Mouse (Mus musculus) MEL (cell line): ENCODE measurements around the gene Zfp617. TPM values are rescaled to one million over a fixed set of nuclear protein-coding genes. Genes with fewer than 3 reads are reported as not detected.

Source experiments
- DNase-seq: peaks from one replicate; pipeline ENCODE4 v3.0.0; 2011; ENCODE audit warnings: low read depth, low spot score
- H3K27ac ChIP-seq: 2 replicates; pipeline ENCODE4 v1.5.1; 2012; ENCODE audit warnings: low read depth, mild to moderate bottlenecking, control low read depth, low read length, moderate library complexity; ENCODE audit not compliant: control insufficient read depth
- H3K27me3 ChIP-seq, 2 experiments: fragments of 150-350 bp in 1 of 2; sonication (generic) in 1 of 2; 2 replicates each; pipeline ENCODE4 v1.6.1; 2012; ENCODE audit warnings: low read length in 2 of 2, mild to moderate bottlenecking in 2 of 2, improper control_type of control experiment in 1 of 2, moderate library complexity in 1 of 2; ENCODE audit not compliant: insufficient read depth in 2 of 2, control insufficient read depth in 1 of 2
- H3K36me3 ChIP-seq, 2 experiments: 2 replicates each; pipeline ENCODE4 v1.6.1; 2012 to 2014; ENCODE audit warnings: low read length in 2 of 2, improper control_type of control experiment in 1 of 2, inconsistent platforms in 1 of 2, mild to moderate bottlenecking in 1 of 2; ENCODE audit not compliant: insufficient read depth in 2 of 2, control insufficient read depth in 1 of 2
- H3K4me1 ChIP-seq, 2 experiments: fragments of 150-350 bp in 1 of 2; sonication (generic) in 1 of 2; 2 replicates each; pipeline ENCODE4 v1.6.1; 2012; ENCODE audit warnings: low read length in 2 of 2, improper control_type of control experiment in 1 of 2, mild to moderate bottlenecking in 1 of 2; ENCODE audit not compliant: insufficient read depth in 2 of 2, control insufficient read depth in 1 of 2
- H3K4me3 ChIP-seq, 2 experiments: fragments of 150-350 bp in 1 of 2; sonication (generic) in 1 of 2; 2 replicates each; pipeline ENCODE4 v1.5.1; 2012; ENCODE audit warnings: low read depth in 2 of 2, low read length in 2 of 2, mild to moderate bottlenecking in 2 of 2, moderate library complexity in 2 of 2, control low read depth in 1 of 2, improper control_type of control experiment in 1 of 2; ENCODE audit not compliant: control insufficient read depth in 1 of 2, insufficient read depth in 1 of 2
- H3K79me2 ChIP-seq: 2 replicates; pipeline ENCODE4 v1.6.1; 2012; ENCODE audit warnings: mild to moderate bottlenecking, low read length, moderate library complexity; ENCODE audit not compliant: control insufficient read depth, poor library complexity, insufficient read depth
- H3K9ac ChIP-seq: 2 replicates; pipeline ENCODE4 v1.6.1; 2012; ENCODE audit warnings: low read depth, mild to moderate bottlenecking, control low read depth, low read length, moderate library complexity; ENCODE audit not compliant: control insufficient read depth, poor library complexity, severe bottlenecking
- H3K9me3 ChIP-seq: fragments of 150-350 bp; sonication (generic); replicated peaks from 2 replicates; pipeline ENCODE4 v1.6.1; 2012; ENCODE audit warnings: mild to moderate bottlenecking, low read length, improper control_type of control experiment, moderate library complexity; ENCODE audit not compliant: insufficient read depth
- BHLHE40 ChIP-seq: IDR thresholded peaks from 2 replicates; pipeline ENCODE4 v1.6.1; 2012; ENCODE audit warnings: low read depth, mild to moderate bottlenecking, inconsistent platforms, low read length, improper control_type of control experiment, borderline replicate concordance
- CHD1 ChIP-seq: IDR thresholded peaks from 2 replicates; pipeline ENCODE4 v1.6.1; 2012; ENCODE audit warnings: low read depth, mild to moderate bottlenecking, inconsistent platforms, low read length, improper control_type of control experiment
- E2F4 ChIP-seq: IDR thresholded peaks from 2 replicates; pipeline ENCODE4 v1.6.1; 2011; ENCODE audit warnings: low read depth, low read length, improper control_type of control experiment, borderline replicate concordance
- EP300 ChIP-seq, 2 experiments: IDR thresholded peaks; 2 replicates each; pipeline ENCODE4 v1.6.1; 2011; ENCODE audit warnings: improper control_type of control experiment in 2 of 2, low read length in 2 of 2, low read depth in 1 of 2, mild to moderate bottlenecking in 1 of 2
- ETS1 ChIP-seq: IDR thresholded peaks from 2 replicates; pipeline ENCODE4 v1.6.1; 2012; ENCODE audit warnings: low read depth, mild to moderate bottlenecking, inconsistent platforms, low read length, improper control_type of control experiment, moderate library complexity
- GATA1 ChIP-seq: IDR thresholded peaks from 2 replicates; pipeline ENCODE4 v1.6.1; 2011; ENCODE audit warnings: low read depth, low read length, improper control_type of control experiment
- JUND ChIP-seq: IDR thresholded peaks from 2 replicates; pipeline ENCODE4 v1.6.1; 2011; ENCODE audit warnings: low read depth, mild to moderate bottlenecking, improper control_type of control experiment, low read length
- KAT2A ChIP-seq: conservative IDR thresholded peaks from 2 replicates; pipeline ENCODE4 v1.6.1; 2012; ENCODE audit warnings: low read depth, low read length, improper control_type of control experiment, inconsistent platforms
- MAX ChIP-seq: IDR thresholded peaks from 2 replicates; pipeline ENCODE4 v1.6.1; 2011; ENCODE audit warnings: low read length, improper control_type of control experiment
- MEF2A ChIP-seq: IDR thresholded peaks from 2 replicates; pipeline ENCODE4 v1.6.1; 2014; ENCODE audit warnings: low read depth, mild to moderate bottlenecking, inconsistent platforms, low read length, improper control_type of control experiment; ENCODE audit not compliant: poor library complexity, insufficient replicate concordance, severe bottlenecking; ENCODE audit errors: extremely low read depth
- MYB ChIP-seq: IDR thresholded peaks from 2 replicates; pipeline ENCODE4 v1.6.1; 2011; ENCODE audit warnings: mild to moderate bottlenecking, low read depth, low read length, improper control_type of control experiment
- NELFE ChIP-seq: IDR thresholded peaks from 2 replicates; pipeline ENCODE4 v1.6.1; 2011; ENCODE audit warnings: low read depth, low read length, improper control_type of control experiment
- POLR2A ChIP-seq, 2 experiments: IDR thresholded peaks; 2 replicates each; pipeline ENCODE4 v1.6.1; 2011 to 2012; ENCODE audit warnings: low read length in 2 of 2, mild to moderate bottlenecking in 2 of 2, control low read depth in 1 of 2, improper control_type of control experiment in 1 of 2, low read depth in 1 of 2, moderate library complexity in 1 of 2; ENCODE audit not compliant: control insufficient read depth in 1 of 2, insufficient read depth in 1 of 2, poor library complexity in 1 of 2
- POLR2AphosphoS5 ChIP-seq: IDR thresholded peaks from 2 replicates; pipeline ENCODE4 v1.6.1; 2012; ENCODE audit warnings: low read depth, borderline replicate concordance, mild to moderate bottlenecking, inconsistent platforms, low read length, moderate library complexity, mixed read lengths
- TAL1 ChIP-seq: IDR thresholded peaks from 2 replicates; pipeline ENCODE4 v1.6.1; 2012; ENCODE audit warnings: mild to moderate bottlenecking, inconsistent platforms, low read length, moderate library complexity, mixed read lengths
- TBP ChIP-seq: IDR thresholded peaks from 2 replicates; pipeline ENCODE4 v1.8.0; 2011; ENCODE audit warnings: low read depth, low read length, improper control_type of control experiment
- TCF12 ChIP-seq: IDR thresholded peaks from 2 replicates; pipeline ENCODE4 v1.6.1; 2014; ENCODE audit warnings: low read depth, mild to moderate bottlenecking, inconsistent platforms, low read length, improper control_type of control experiment, moderate library complexity
- ZKSCAN1 ChIP-seq: IDR thresholded peaks from 2 replicates; pipeline ENCODE4 v1.6.1; 2012; ENCODE audit warnings: low read depth, mild to moderate bottlenecking, inconsistent platforms, low read length, improper control_type of control experiment, moderate library complexity
- ZMIZ1 ChIP-seq: IDR thresholded peaks from 2 replicates; pipeline ENCODE4 v1.6.1; 2012; ENCODE audit warnings: low read depth, mild to moderate bottlenecking, inconsistent platforms, low read length, improper control_type of control experiment, moderate library complexity
- polyA plus RNA-seq, 2 experiments: library from polyadenylated mRNA; stranded (reverse) in 1 of 2; unstranded in 1 of 2; fragments of >175 nt in 1 of 2; fragments of >200 nt in 1 of 2; gene quantifications; 2 replicates each; pipeline versions ENCODE4 v1.2.1 to v1.2.4; 2012; ENCODE audit warnings: low replicate concordance in 2 of 2, low read depth in 1 of 2; ENCODE audit not compliant: insufficient read length in 2 of 2, insufficient read depth in 1 of 2, missing spikeins in 1 of 2
- total RNA-seq: library from RNA; depleted of rRNA; stranded (reverse); fragments of 300-350 nt; gene quantifications from 2 replicates; pipeline ENCODE4 v1.2.3, GENCODE M21; 2012

Gene Zfp617
- total and polyA plus RNA-seq, 3 experiments, result 11.0 to 14.6 TPM; not detected in 1

GRCm38 (mm10) chr8:71906809-71907208 lies 1.6 kb upstream of the Zfp617 start (continued):
- TF ChIP-seq MAX, result no peak
- TF ChIP-seq, all 39 proteins: peak for 5

- Histone ChIP-seq H3K36me3 (peaks cover 0 to 26% of the 10 kb centered on the region in 2 experiments; a peak in 3 of 4 replicates), H3K4me3 (peak overlapping the region; percentile 71 to 85), H3K79me2 (peaks cover 29% of the 10 kb centered on the region), H3K4me1 (peaks cover 6 to 13% of the 10 kb centered on the region in 2 experiments), H3K27ac (peak overlapping the region; percentile 99), H3K9ac (peak overlapping the region; percentile 91), H3K9me3 (no peaks in the 10 kb centered on the region)
- no peak for TF ChIP-seq BHLHE40
- TF ChIP-seq POLR2AphosphoS5, result peak; percentile 44; the same call in 1 of the 2 replicates
- TF ChIP-seq POLR2A (IDR thresholded peaks at IDR 0.05; ENCODE audit: control insufficient read depth in 1 of 2, insufficient read depth in 1 of 2, low read depth in 1 of 2, low read length in 2 of 2, poor library complexity in 1 of 2), result peak in 1 of 2 experiments; percentile 91; a peak in 3 of 4 replicates
- TF ChIP-seq ETS1, result peak; percentile 92
- no peak for TF ChIP-seq E2F4
- TF ChIP-seq EP300 (IDR thresholded peaks at IDR 0.05; ENCODE audit: low read depth in 1 of 2, low read length in 2 of 2), result peak; percentile 91 to 96
- TF ChIP-seq MYB, result peak; percentile 93
- 0 out of 2 replicates have a peak, but pooled peaks have one; percentile 23 for TF ChIP-seq JUND
- no peak for TF ChIP-seq ZKSCAN1
- TF ChIP-seq TCF12, result peak; percentile 93
- 0 out of 2 replicates have a peak, but pooled peaks have one; percentile 30 for TF ChIP-seq KAT2A
- peak; percentile 68; the same call in 1 of the 2 replicates for TF ChIP-seq ZMIZ1
- peak; percentile 96 for TF ChIP-seq TBP
- no peak for TF ChIP-seq CHD1
- peak; percentile 92 for TF ChIP-seq GATA1
- TF ChIP-seq TAL1, result peak; percentile 96
- TF ChIP-seq NELFE, result peak; percentile 68
- peak; percentile 87 for TF ChIP-seq MEF2A
- TF ChIP-seq, all 39 proteins: peak for 14
- H3K27me3 ChIP-seq, result no peaks in the 10 kb centered on the region
- peak; percentile 92 for DNase-seq
Observed at GRCm38 (mm10) chr8:71907798-71908257, 607 bp upstream of the Zfp617 start.
